Mouse (Mus musculus): ENCODE data around the gene Mapk6. TPM values are rescaled to one million over a fixed set of nuclear protein-coding genes. Genes with fewer than 3 reads are reported as not detected.

The Mapk6 gene
- polyA plus RNA-seq, 1 experiment from 2014 or later: 115 TPM

DNA sequence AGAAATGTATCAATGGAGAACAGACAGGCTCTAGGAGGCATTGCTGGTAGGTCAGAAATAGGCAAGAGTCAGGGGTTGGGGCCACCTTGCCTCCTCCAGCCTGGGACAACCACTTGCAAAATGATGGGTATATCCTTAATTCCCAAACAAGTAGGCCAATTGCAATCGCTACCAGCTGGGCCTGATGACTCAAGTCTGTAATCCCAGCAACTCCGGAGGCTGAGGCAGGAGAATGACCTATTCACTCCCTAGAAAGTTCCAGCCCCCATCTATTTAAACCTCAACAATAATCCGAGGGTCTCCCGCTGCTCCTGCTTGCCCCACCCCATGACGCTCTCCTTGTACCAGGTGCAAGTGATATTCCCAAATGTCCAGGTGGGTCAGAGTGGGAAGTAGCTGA is 62.3 kb downstream of the Mapk6 start, which contains the start of gene Bcl2l10:
TSS of gene Bcl2l10 (plus strand) at position 301 of the 400 bp plus-strand sequence.
- Histone ChIP-seq H3K4me3 (ENCODE audit: inconsistent target) (no peak within 1 kb of the TSS), H3K27ac (no peak within 1 kb of the TSS), H3K36me3 (ENCODE audit: inconsistent target) (no peaks in the 10 kb centered on the region), H3K79me2 (ENCODE audit: inconsistent target) (no peaks in the 10 kb centered on the region)
- WGBS (ENCODE audit: missing documents): 95% methylated on average over 5 of the region's 5 CpGs

DNA sequence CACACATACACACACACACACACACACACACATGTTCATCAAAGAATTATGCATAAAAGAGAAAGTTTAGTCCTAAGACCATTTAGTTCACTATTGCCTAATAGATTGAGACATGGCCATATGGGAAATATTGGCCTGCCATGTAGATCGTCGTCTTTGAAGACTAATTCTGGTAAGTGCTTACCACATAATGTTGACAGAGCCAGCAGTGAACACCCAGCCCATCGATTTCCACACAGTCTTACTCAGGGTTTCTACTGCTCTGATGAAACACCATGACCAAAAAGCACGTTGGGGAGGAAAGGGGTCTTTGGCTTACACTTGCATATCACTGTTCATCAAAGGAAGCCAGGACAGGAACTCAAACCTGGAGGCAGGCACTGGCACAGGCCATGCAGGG is 67.4 kb downstream of the Mapk6 start:
- no peaks in the 10 kb centered on the region for H3K79me2 ChIP-seq (ENCODE audit: inconsistent target)
- no peak overlapping the region for H3K4me3 ChIP-seq (ENCODE audit: inconsistent target)
- H3K27ac ChIP-seq: no peak overlapping the region
- no peaks in the 10 kb centered on the region for H3K36me3 ChIP-seq (ENCODE audit: inconsistent target)
- WGBS (ENCODE audit: missing documents): 37% methylated on average over 4 of the region's 4 CpGs

DNA sequence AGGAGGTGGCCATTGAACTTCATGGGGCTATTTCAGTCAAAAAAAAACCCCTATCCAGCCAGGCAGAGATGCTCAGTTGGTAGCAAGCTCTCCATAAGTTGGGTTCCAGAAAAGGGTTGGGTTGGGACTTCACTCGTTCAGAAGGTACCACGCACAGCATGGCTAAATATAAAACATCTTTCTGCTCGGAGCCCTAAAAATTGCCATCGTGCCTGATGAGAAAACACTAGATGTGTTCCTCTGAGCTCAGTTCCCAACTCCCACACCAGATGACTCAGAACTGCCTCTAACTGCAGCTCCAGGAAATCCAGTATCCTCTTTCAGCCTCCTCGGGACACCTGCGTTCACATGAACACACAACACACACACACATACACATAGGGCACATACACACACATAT is 71.8 kb downstream of the Mapk6 start:
- Histone ChIP-seq H3K4me3 (ENCODE audit: inconsistent target) (no peak overlapping the region), H3K79me2 (ENCODE audit: inconsistent target) (no peaks in the 10 kb centered on the region), H3K36me3 (ENCODE audit: inconsistent target) (no peaks in the 10 kb centered on the region), H3K27ac (no peak overlapping the region)
- WGBS (ENCODE audit: missing documents): 93% methylated on average over 6 of the region's 6 CpGs

DNA sequence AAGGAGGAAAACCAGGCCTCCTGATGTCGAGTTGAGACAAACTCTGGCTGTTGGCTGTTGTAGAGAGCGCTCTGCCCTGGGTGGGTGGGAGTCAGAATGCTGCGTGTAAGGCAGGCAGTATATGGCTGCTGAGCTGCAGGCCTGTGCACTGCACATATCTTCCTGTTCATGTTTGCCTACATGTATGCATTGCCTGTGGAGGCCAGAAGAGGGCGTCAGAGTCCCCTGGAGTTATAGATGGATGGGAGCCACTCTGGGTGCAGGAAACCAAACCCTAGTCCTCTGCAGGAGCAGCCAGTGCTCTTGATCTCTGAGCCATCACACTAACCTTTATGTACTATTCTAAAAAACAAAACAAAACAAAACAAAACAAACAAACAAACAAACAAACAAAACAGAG is 75.4 kb downstream of the Mapk6 start:
- Histone ChIP-seq H3K27ac (no peak overlapping the region), H3K4me3 (ENCODE audit: inconsistent target) (no peak overlapping the region), H3K79me2 (ENCODE audit: inconsistent target) (no peaks in the 10 kb centered on the region), H3K36me3 (ENCODE audit: inconsistent target) (no peaks in the 10 kb centered on the region)
- WGBS (ENCODE audit: missing documents): 93% methylated on average over 4 of the region's 4 CpGs

DNA sequence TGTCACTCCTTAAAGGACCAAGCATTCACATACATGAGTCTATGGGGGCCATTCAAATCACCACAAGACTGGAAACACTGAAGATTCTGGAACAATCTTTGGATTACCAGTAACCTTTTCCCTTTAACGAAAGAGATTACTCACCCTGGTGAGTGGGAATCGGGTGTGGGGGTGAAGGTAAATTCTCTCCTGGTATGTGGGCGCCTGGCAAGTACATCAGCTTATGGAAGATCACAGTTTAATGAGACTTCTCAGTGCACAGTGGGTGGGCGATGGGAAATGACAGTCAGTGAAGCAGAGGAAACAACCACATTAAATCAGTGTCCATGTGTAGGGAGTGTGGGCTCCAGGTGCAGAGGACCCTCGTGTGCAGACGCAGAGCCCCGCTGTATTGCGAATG is 79.0 kb downstream of the Mapk6 start:
- Histone ChIP-seq H3K79me2 (ENCODE audit: inconsistent target) (no peaks in the 10 kb centered on the region), H3K4me3 (ENCODE audit: inconsistent target) (no peak overlapping the region), H3K36me3 (ENCODE audit: inconsistent target) (no peaks in the 10 kb centered on the region), H3K27ac (no peak overlapping the region)
- WGBS (ENCODE audit: missing documents): 94% methylated on average over 8 of the region's 8 CpGs

DNA sequence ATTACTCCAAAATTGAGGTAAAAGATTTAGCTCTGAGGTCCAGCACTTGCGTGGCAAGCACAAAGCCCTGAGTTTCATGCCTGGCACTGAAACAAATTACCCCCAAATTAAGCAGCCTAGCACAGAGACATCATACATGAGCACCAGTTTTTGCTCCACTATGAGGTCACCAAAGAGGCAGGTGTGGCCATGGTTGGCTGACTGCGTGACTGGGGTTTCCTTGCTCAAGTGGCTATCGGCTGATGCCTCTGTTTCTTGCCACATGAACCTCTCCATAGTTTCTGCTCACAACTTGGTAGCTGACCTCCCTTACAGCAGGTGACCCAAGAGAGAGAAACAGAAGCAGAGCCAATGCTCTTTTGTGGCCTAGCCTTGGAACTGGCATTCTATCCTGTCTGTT is 81.8 kb downstream of the Mapk6 start:
- no peaks in the 10 kb centered on the region for H3K79me2 ChIP-seq (ENCODE audit: inconsistent target)
- H3K27ac ChIP-seq: no peak overlapping the region
- H3K36me3 ChIP-seq (ENCODE audit: inconsistent target): no peaks in the 10 kb centered on the region
- H3K4me3 ChIP-seq (ENCODE audit: inconsistent target): no peak overlapping the region
- 95% methylated on average over 3 of the region's 3 CpGs for WGBS (ENCODE audit: missing documents)

DNA sequence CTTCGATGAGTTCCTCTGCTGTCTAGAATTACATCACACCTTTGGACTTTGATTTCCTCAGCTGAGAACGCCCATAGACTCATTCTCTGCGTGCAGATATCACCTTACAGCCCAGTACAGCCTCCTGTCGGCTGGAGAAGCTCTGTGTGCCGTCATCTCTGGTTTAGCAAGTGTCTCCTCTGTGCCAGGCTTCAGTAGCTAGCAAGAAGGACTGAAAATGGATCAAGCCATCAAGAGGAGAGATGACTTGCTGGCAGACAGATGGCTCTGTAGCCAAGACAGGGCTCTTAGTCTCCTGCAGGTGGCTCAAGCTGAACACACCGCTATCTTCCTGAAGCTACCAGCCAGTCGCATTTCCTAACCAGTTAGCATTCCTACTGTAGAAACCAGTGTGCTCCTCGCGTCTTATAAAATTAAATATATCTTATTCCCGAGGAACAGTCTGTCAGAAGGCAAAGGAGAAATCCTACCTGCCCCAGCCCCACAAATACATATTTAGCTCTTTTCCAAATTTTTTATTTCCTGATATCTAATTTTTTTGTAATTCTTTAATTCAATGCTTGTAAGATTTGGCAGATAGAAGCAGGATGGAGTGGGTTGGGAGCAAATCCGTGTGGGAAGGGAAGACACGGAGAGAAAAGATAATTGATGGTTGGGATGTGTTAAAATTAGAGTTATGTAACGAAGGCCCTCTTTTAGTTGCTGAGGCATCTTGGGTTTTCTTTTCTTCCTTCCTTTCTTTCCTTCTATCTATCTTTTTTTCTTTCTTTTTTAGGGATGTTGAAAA is 87.5 kb downstream of the Mapk6 start:
- Histone ChIP-seq H3K36me3 (ENCODE audit: inconsistent target) (no peaks in the 10 kb centered on the region), H3K79me2 (ENCODE audit: inconsistent target) (no peaks in the 10 kb centered on the region), H3K4me3 (ENCODE audit: inconsistent target) (no peak overlapping the region), H3K27ac (no peak overlapping the region)
- 86% methylated on average over 11 of the region's 13 CpGs for WGBS (ENCODE audit: missing documents)

DNA sequence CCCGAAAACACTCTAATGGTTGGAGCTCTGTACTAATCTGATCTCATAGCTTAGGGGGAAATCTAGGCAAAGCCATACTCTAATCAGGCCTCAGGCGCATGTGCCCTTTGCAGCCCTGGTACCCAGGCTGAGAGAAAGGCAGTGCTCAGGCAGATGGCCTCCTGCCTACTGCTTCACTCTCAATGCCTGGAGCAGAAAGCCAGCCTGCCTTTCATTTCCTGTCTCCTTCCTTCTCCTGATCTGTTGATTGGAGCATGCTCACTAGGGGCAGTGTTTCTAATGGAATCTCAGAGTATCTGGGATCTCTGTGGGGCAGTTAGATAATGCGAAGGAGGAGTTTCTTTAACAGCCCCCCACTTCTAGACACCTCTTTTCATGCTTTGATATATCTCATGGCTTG is 90.4 kb downstream of the Mapk6 start:
- H3K4me3 ChIP-seq (ENCODE audit: inconsistent target): no peak overlapping the region
- WGBS (ENCODE audit: missing documents): 100% methylated on average over 3 of the region's 3 CpGs
- H3K27ac ChIP-seq: no peak overlapping the region
- no peaks in the 10 kb centered on the region for H3K36me3 ChIP-seq (ENCODE audit: inconsistent target)
- no peaks in the 10 kb centered on the region for H3K79me2 ChIP-seq (ENCODE audit: inconsistent target)

Other genes starting within 250 kb of the Mapk6 start
- gene Myo5c, start 178.0 kb downstream of the Mapk6 start, polyA plus RNA-seq (2018): not detected in 3 replicates
- 2.5 to 4.3 TPM (median 3.0 TPM) in 3 replicates for gene Gnb5, start 103.7 kb downstream of the Mapk6 start, polyA plus RNA-seq (2018)
- gene Bcl2l10, start 62.2 kb downstream of the Mapk6 start, polyA plus RNA-seq (2018): not detected in 3 replicates
- gene Leo1, start 31.5 kb upstream of the Mapk6 start, polyA plus RNA-seq (2018): 15.0 to 36.4 TPM (median 28.2 TPM) in 3 replicates
- gene Tmod3, start 149.7 kb upstream of the Mapk6 start, polyA plus RNA-seq (2018): 69.0 to 94.7 TPM (median 81.9 TPM) in 3 replicates
- not detected in 3 replicates for gene Tmod2, start 201.3 kb upstream of the Mapk6 start, polyA plus RNA-seq (2018)
- 0.83 TPM in 1 of 3 replicates, not detected in the others for gene Lysmd2, start 215.7 kb upstream of the Mapk6 start, polyA plus RNA-seq (2018)

Data from macrophage (primary cell).